Mouse (Mus musculus): ENCODE results near the gene Tmem59. TPM values are rescaled to one million over a fixed set of nuclear protein-coding genes. Genes with fewer than 3 reads are reported as not detected.

Gene Tmem59
- polyA plus RNA-seq, 1 experiment from 2014 or later, result 282 TPM

DNA sequence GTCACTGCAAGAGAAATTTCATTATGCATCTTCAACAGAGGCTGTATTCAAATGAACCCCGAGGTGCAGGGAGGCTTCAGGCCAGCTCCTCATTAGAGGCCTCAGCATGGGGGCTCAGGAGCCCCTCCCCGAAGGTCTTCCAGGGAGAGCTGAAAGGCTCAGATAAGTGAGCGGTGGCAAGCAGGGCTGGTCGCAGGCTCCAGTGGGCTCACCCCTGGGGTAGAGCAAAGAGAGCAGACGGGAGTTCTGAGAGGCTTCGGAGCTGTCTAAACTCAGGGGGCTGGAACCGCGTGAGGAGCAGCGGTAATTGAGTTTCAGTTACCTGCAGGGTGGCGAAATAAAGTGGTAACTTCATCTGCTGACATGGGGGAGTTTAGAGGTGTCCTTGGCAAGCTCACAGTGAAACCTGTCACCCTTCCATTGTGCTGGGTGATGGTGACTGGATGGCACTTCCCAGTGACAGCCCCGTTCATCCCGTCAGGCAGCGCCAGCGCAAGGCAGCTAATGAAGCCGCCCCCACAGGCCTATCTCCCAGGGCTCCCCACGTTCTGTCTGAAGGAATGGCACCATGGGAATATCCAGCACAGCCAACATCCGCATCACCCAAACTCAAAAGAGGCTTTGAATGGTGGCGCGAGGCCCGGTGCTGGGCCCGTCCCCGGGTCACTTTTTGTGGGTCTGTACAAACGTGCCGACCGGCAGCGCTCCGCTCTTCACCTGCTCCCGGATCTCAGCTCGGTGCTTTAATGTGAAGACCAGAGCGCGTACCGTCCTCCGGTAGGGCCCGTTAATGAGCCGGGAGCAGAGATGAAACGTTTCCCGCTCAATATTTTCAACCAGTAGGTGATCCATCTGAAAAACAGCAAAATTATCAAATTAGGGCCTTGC is 39.0 kb upstream of the Tmem59 start:
- Histone ChIP-seq H3K27me3 (ENCODE audit: insufficient read depth, low read length) (no peaks in the 10 kb centered on the region), H3K27ac (ENCODE audit: low read depth) (no peak overlapping the region), H3K4me2 (ENCODE audit: low read depth, low read length) (no peak overlapping the region), H3K9me3 (ENCODE audit: low read length) (no peaks in the 10 kb centered on the region), H3K9ac (replicated peaks) (no peak overlapping the region), H3K36me3 (replicated peaks; ENCODE audit: insufficient read depth, low read length) (peaks cover 6% of the 10 kb centered on the region), H3K4me1 (ENCODE audit: insufficient read depth) (0 out of 2 replicates have a peak, but pooled peaks cover 2% of the 10 kb centered on the region), H3K4me3 (ENCODE audit: low read depth, low read length) (no peak overlapping the region)
- WGBS (ENCODE audit: insufficient replicate concordance), result 80% methylated on average over 37 of the region's 37 CpGs
- ATAC-seq (no peak), DNase-seq (no peak)
- TF ChIP-seq CTCF (IDR thresholded peaks at IDR 0.05; ENCODE audit: low read depth) (no peak), EP300 (IDR thresholded peaks at IDR 0.05; ENCODE audit: low read depth) (no peak)

DNA sequence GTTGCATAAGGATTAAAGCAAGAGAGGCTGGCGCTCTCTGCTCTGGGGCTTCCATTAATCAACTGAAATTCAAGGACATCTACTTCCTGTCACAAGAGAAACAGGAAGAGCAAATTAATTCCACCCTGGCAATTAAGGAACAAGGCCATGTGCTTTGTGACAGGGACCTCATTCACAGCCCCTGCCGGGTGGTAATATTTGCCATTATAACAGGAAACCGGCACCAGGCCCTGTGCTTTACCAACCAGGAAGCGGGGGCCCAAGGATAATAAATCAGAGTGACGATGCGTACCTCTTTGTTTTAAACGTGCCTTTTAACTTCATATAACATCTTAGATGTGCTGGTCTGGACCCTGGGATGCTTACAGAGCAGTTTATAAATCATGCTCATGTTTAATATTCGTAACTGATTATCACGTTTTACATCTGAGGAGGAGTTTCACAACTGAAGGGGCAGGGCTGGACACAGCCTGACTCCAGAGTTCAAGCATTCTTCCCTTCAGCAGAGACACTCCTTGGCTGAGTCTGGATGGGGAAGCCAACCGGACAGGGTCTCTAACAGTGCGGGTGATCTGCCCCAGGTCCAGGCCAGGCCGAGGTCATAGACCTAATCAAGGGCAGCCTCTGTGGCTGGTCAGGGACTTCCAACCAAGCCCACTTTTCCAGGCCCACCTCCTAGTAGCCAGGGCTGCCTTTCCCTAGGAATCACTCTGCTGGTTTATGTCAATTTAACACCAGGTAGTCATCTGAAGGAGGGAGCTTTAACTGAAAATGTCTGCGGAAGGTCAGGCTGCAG is 38.2 kb upstream of the Tmem59 start:
- no peak overlapping the region for H3K9ac ChIP-seq (replicated peaks)
- no peaks in the 10 kb centered on the region for H3K9me3 ChIP-seq (ENCODE audit: low read length)
- WGBS (ENCODE audit: insufficient replicate concordance), result 56% methylated on average over 13 of the region's 13 CpGs
- ATAC-seq (no peak), DNase-seq (no peak)
- peaks cover 10% of the 10 kb centered on the region for H3K36me3 ChIP-seq (replicated peaks; ENCODE audit: insufficient read depth, low read length)
- no peak for TF ChIP-seq CTCF (IDR thresholded peaks at IDR 0.05; ENCODE audit: low read depth)
- TF ChIP-seq EP300 (IDR thresholded peaks at IDR 0.05; ENCODE audit: low read depth), result no peak
- H3K27me3 ChIP-seq (ENCODE audit: insufficient read depth, low read length), result no peaks in the 10 kb centered on the region
- H3K4me3 ChIP-seq (ENCODE audit: low read depth, low read length), result no peak overlapping the region
- 0 out of 2 replicates have a peak, but pooled peaks cover 2% of the 10 kb centered on the region for H3K4me1 ChIP-seq (ENCODE audit: insufficient read depth)
- no peak overlapping the region for H3K27ac ChIP-seq (ENCODE audit: low read depth)
- no peak overlapping the region for H3K4me2 ChIP-seq (ENCODE audit: low read depth, low read length)

DNA sequence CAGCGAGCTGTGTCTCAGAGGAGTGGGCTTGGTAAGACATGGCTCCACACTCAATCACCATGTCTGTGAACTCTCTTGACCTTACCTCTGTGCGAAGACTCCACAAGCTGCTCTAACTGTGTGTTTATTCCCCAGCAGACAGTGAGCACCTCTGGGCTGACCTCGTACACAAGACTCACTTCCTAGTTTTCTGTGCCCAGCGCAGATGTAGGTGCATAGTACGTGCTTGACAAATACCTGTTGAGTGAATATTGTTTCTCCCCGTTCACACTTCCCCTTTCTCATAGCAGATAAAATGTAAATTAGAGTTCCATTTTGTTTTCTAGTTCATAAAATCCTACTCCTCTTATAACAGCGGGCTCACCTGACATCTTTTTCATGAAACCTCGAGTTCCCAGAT is 34.7 kb upstream of the Tmem59 start:
- no peak overlapping the region for H3K4me2 ChIP-seq (ENCODE audit: low read depth, low read length)
- ATAC-seq (no peak), DNase-seq (no peak)
- H3K9me3 ChIP-seq (ENCODE audit: low read length), result no peaks in the 10 kb centered on the region
- no peak overlapping the region for H3K4me3 ChIP-seq (ENCODE audit: low read depth, low read length)
- no peaks in the 10 kb centered on the region for H3K27me3 ChIP-seq (ENCODE audit: insufficient read depth, low read length)
- 0 out of 2 replicates have a peak, but pooled peaks cover 2% of the 10 kb centered on the region for H3K4me1 ChIP-seq (ENCODE audit: insufficient read depth)
- 76% methylated on average over 8 of the region's 8 CpGs for WGBS (ENCODE audit: insufficient replicate concordance)
- no peak overlapping the region for H3K9ac ChIP-seq (replicated peaks)
- TF ChIP-seq CTCF (IDR thresholded peaks at IDR 0.05; ENCODE audit: low read depth), result no peak
- TF ChIP-seq EP300 (IDR thresholded peaks at IDR 0.05; ENCODE audit: low read depth), result no peak
- no peak overlapping the region for H3K27ac ChIP-seq (ENCODE audit: low read depth)
- peaks cover 26% of the 10 kb centered on the region for H3K36me3 ChIP-seq (replicated peaks; ENCODE audit: insufficient read depth, low read length)

- H3K4me2 ChIP-seq (ENCODE audit: low read depth, low read length), result no peak overlapping the region
- H3K36me3 ChIP-seq (replicated peaks; ENCODE audit: insufficient read depth, low read length), result peaks cover 22% of the 10 kb centered on the region
- no peak for DNase-seq
- no peak overlapping the region for H3K9ac ChIP-seq (replicated peaks)
- no peaks in the 10 kb centered on the region for H3K9me3 ChIP-seq (ENCODE audit: low read length)
- no peak overlapping the region for H3K4me3 ChIP-seq (ENCODE audit: low read depth, low read length)
- ATAC-seq, result no peak
- no peak for TF ChIP-seq CTCF (IDR thresholded peaks at IDR 0.05; ENCODE audit: low read depth)
- TF ChIP-seq EP300 (IDR thresholded peaks at IDR 0.05; ENCODE audit: low read depth), result no peak
- 86% methylated on average over 6 of the region's 6 CpGs for WGBS (ENCODE audit: insufficient replicate concordance)
- H3K27me3 ChIP-seq (ENCODE audit: insufficient read depth, low read length), result no peaks in the 10 kb centered on the region
- no peaks in the 10 kb centered on the region for H3K4me1 ChIP-seq (ENCODE audit: insufficient read depth)
- no peak overlapping the region for H3K27ac ChIP-seq (ENCODE audit: low read depth)
Observed at GRCm38 (mm10) chr4:107150991-107151390, 27.2 kb upstream of the Tmem59 start.

GRCm38 (mm10) chr4:107152571-107152970 is 25.6 kb upstream of the Tmem59 start:
- WGBS (ENCODE audit: insufficient replicate concordance), result 84% methylated on average over 8 of the region's 8 CpGs
- no peak for DNase-seq
- Histone ChIP-seq H3K4me3 (ENCODE audit: low read depth, low read length) (no peak overlapping the region), H3K4me1 (ENCODE audit: insufficient read depth) (peaks cover 6% of the 10 kb centered on the region), H3K27me3 (ENCODE audit: insufficient read depth, low read length) (no peaks in the 10 kb centered on the region), H3K9ac (replicated peaks) (0 out of 2 replicates have a peak overlapping the region, but pooled peaks have one; percentile 12), H3K36me3 (replicated peaks; ENCODE audit: insufficient read depth, low read length) (peaks cover 8% of the 10 kb centered on the region), H3K27ac (ENCODE audit: low read depth) (no peak overlapping the region), H3K4me2 (ENCODE audit: low read depth, low read length) (no peak overlapping the region), H3K9me3 (ENCODE audit: low read length) (no peaks in the 10 kb centered on the region)
- TF ChIP-seq EP300 (IDR thresholded peaks at IDR 0.05; ENCODE audit: low read depth), result no peak
- TF ChIP-seq CTCF (IDR thresholded peaks at IDR 0.05; ENCODE audit: low read depth), result no peak
- no peak for ATAC-seq

DNA sequence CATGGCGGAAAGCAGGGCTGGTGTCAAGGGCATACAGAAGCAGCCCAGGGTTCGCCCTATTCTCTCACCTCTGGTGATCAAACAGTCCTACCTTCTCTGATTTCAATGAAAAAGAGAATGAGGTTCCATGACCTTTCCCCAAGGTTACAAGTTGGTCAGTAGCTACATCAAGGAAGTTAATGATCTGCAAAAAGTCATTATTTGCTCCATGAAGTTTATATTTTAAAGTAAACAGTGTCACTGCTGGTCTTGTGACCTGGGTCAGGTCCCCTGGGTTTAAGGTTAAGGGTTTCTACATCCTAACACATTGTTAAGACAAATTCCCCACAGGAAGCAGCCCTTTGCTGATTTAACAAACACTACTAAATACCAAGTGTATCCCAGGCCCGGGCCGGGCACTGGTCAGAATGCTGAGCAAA is 21.2 kb upstream of the Tmem59 start:
- no peaks in the 10 kb centered on the region for H3K9me3 ChIP-seq (ENCODE audit: low read length)
- H3K9ac ChIP-seq (replicated peaks), result no peak overlapping the region
- no peak for DNase-seq
- 67% methylated on average over 4 of the region's 4 CpGs for WGBS (ENCODE audit: insufficient replicate concordance)
- H3K27ac ChIP-seq (ENCODE audit: low read depth), result peak overlapping the region; percentile 61
- TF ChIP-seq EP300 (IDR thresholded peaks at IDR 0.05; ENCODE audit: low read depth), result no peak
- no peak for TF ChIP-seq CTCF (IDR thresholded peaks at IDR 0.05; ENCODE audit: low read depth)
- peaks cover 6% of the 10 kb centered on the region for H3K4me1 ChIP-seq (ENCODE audit: insufficient read depth)
- H3K4me3 ChIP-seq (ENCODE audit: low read depth, low read length), result no peak overlapping the region
- H3K4me2 ChIP-seq (ENCODE audit: low read depth, low read length), result no peak overlapping the region
- no peaks in the 10 kb centered on the region for H3K27me3 ChIP-seq (ENCODE audit: insufficient read depth, low read length)
- ATAC-seq, result peak; percentile 90
- H3K36me3 ChIP-seq (replicated peaks; ENCODE audit: insufficient read depth, low read length), result peaks cover 11% of the 10 kb centered on the region; the same call in 1 of the 2 replicates
